Mouse (Mus musculus): ENCODE results near the gene Grasp. TPM values are rescaled to one million over a fixed set of nuclear protein-coding genes. Genes with fewer than 3 reads are reported as not detected.

The Grasp gene
- polyA plus RNA-seq (2017; shearing (Covaris generic)) = 10 to 100 TPM in 1 of 2 experiments, 1 to 10 TPM in 1; 5.2 to 18.9 TPM

DNA sequence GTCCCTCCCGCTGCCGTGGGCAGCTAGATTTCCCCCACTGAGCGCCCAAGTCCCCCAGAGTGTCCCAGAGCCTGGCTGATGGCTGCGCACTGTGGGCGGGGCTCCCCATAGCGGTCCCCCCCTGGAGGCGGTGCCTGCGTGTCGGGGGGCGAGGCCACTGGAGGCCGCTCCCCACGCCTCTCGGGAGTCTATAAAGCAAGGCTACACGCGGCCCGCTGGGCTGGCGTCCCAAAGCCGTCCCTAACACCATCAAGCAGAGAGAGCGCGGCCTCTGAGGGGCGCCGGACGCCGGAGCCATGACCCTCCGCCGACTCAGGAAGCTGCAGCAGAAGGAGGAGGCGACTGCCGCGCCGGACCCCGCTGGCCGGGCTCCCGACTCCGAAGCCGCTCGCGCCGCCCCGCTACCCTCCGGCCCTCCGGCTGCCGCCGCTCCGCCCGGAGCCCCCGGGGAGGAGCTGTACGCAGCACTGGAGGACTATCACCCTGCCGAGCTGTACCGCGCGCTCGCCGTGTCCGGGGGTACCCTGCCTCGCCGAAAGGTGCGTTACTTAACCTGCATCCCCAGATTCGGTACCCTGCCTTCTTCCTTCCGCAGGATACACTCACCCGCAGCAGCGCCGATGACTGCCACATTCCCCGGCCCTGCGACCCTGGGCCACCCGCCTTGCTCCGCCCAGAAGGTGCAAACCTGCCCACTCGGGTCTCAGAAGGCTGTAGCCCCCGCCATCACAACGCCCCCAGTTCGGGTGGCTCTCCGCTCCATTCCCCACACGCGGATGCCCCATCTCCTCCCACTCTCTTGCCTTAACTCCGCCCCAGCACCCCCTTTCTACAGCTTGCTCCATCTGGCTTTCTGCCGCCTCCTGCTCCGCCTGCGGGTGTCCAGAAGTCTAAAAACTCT is at the start of gene Grasp:
Gene Grasp (plus strand): TSS at position 183 of the 901 bp plus-strand sequence.

DNA sequence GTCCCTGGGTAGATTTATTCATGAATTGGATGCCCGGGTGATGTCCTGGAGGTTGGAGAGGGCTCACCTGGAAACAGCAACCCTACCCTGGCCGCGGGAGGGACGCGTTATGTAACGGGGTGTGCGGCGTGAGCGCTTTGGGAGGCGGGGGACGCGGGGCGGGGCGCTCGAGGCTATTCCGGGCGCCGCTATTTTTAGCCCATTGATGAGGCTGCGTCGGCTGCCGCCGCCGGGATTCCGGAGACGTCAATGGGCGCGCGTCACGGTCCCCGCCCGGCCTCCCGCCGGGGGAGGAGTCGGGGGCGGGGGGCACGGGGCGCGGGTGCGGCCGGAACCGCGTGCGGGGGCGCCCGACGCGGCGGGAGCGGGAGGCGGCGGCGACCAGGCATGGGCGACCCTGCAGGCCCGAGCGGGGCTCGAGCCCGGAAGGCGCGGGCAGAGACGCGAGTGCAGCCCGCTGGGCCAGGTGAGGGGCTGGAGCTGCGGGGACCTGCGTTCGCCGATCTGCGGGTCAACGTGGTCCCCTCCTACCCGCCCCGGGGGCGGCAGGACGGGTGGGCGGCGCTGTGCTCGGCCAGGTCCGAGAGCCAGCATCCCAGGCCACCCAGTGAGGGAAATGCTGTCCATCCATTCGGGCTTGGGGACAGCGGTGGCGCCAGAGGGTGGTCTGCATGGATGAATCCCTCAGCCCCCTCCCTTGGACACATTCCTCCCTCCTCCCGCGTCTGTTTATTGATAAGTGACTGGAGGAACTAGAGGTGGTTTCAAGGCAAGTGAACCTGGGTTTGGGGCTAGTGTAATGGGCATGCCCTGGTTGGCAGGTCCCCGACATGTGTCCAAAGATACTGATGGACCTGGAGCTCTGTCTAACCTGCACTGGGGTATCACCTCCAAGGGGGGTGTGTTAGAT is 30.2 kb downstream of the Grasp start, which contains the start of gene Nr4a1:
Gene Nr4a1 (plus strand): TSS at position 384 of the 910 bp plus-strand sequence.

Other genes with a start within 250 kb of the Grasp start
- under 1 TPM in 1 of 2 experiments, not detected in 1; 0.19 TPM for gene Gm47841, start 176.8 kb upstream of the Grasp start, polyA plus RNA-seq (2017; shearing (Covaris generic))
- under 1 TPM; 0.12 to 0.54 TPM for gene Fignl2, start 145.6 kb upstream of the Grasp start, polyA plus RNA-seq (2017; shearing (Covaris generic))
- not detected for gene Ankrd33, start 108.4 kb upstream of the Grasp start, polyA plus RNA-seq (2017; shearing (Covaris generic))
- gene Acvrl1, start 95.7 kb upstream of the Grasp start, polyA plus RNA-seq (2017; shearing (Covaris generic)) = 1 to 10 TPM; 3.9 to 5.3 TPM
- gene Acvr1b, start 50.1 kb upstream of the Grasp start, polyA plus RNA-seq (2017; shearing (Covaris generic)) = 1 to 10 TPM; 1.8 to 3.8 TPM
- 100 to 1,000 TPM in 1 of 2 experiments, 10 to 100 TPM in 1; 34.6 to 106 TPM for gene Nr4a1, start 30.1 kb downstream of the Grasp start, polyA plus RNA-seq (2017; shearing (Covaris generic))
- gene Atg101, start 60.1 kb downstream of the Grasp start, polyA plus RNA-seq (2017; shearing (Covaris generic)) = 10 to 100 TPM; 58.8 to 63.1 TPM
- gene 6030408B16Rik, start 69.0 kb downstream of the Grasp start, polyA plus RNA-seq (2017; shearing (Covaris generic)) = under 1 TPM in 1 of 2 experiments, not detected in 1; 0.55 TPM
- 1 to 10 TPM in 1 of 2 experiments, not detected in 1; 4.4 TPM for gene Krt80, start 146.0 kb downstream of the Grasp start, polyA plus RNA-seq (2017; shearing (Covaris generic))
- gene Krt7, start 186.9 kb downstream of the Grasp start, polyA plus RNA-seq (2017; shearing (Covaris generic)) = under 1 TPM; 0.11 to 0.12 TPM
- gene Krt87, start 214.6 kb downstream of the Grasp start, polyA plus RNA-seq (2017; shearing (Covaris generic)) = under 1 TPM in 1 of 2 experiments, not detected in 1; 0.23 TPM
- not detected for gene Krt88, start 223.6 kb downstream of the Grasp start, polyA plus RNA-seq (2017; shearing (Covaris generic))
- not detected for gene Krt81, start 239.6 kb downstream of the Grasp start, polyA plus RNA-seq (2017; shearing (Covaris generic))
- gene Krt86, start 249.3 kb downstream of the Grasp start, polyA plus RNA-seq (2017; shearing (Covaris generic)) = under 1 TPM in 1 of 2 experiments, not detected in 1; 0.11 TPM